Mouse (Mus musculus) left cerebral cortex, postnatal 25 days (tissue): ENCODE measurements at regions not wholly inside any gene's neighbourhood (a gene's known extent, or its start where the extent isn't known, plus 50 kb on each side); places are given as distances from the start of the nearest gene placed in this dataset.

Source experiments
- DNase-seq, 2 experiments: peaks; one replicate each; pipeline ENCODE4 v3.0.0; 2022; ENCODE audit warnings: low spot score in 2 of 2, mixed read lengths in 1 of 2
- intact Hi-C: fragments of 180-260 bp; cut with DNase I; formaldehyde crosslinking; loops from one replicate; pipeline ENCODE4 v1.15.1; 2025

GRCm38 (mm10) chr9:34143131-34143795 is 342.4 kb upstream of the Kirrel3 start:
- intact Hi-C loops: no loop called here

GRCm38 (mm10) chr9:34155240-34156019 is 330.3 kb upstream of the Kirrel3 start:
- DNase-seq: no peak
- intact Hi-C loops: no loop called here

More at GRCm38 (mm10) chr9:34143131-34143795, 342.4 kb upstream of the Kirrel3 start:
- no peak for DNase-seq

- intact Hi-C loops: no loop called here
- DNase-seq: peak; percentile 36 to 91
Observed at GRCm38 (mm10) chr9:34156581-34156980, 329.1 kb upstream of the Kirrel3 start.

GRCm38 (mm10) chr9:34161119-34161518 is 324.6 kb upstream of the Kirrel3 start:
- intact Hi-C loops: no loop called here
- no peak for DNase-seq

- DNase-seq: peak; percentile 12 to 69
Observed at GRCm38 (mm10) chr9:34186314-34186713, 299.4 kb upstream of the Kirrel3 start.

GRCm38 (mm10) chr9:34192542-34192941 is 293.2 kb upstream of the Kirrel3 start:
- DNase-seq: no peak
- intact Hi-C loops: no loop called here

More at GRCm38 (mm10) chr9:34186314-34186713, 299.4 kb upstream of the Kirrel3 start:
- intact Hi-C loops: no loop called here

- no peak for DNase-seq
- intact Hi-C loops: no loop called here
Observed at GRCm38 (mm10) chr9:34202122-34202941, 283.4 kb upstream of the Kirrel3 start.

GRCm38 (mm10) chr9:34202942-34203551 is 282.6 kb upstream of the Kirrel3 start:
- intact Hi-C loops: no loop called here

GRCm38 (mm10) chr9:34203624-34204365 is 281.9 kb upstream of the Kirrel3 start:
- no peak for DNase-seq
- intact Hi-C loops: no loop called here

More at GRCm38 (mm10) chr9:34202942-34203551, 282.6 kb upstream of the Kirrel3 start:
- no peak for DNase-seq

GRCm38 (mm10) chr9:34204479-34204878 is 281.2 kb upstream of the Kirrel3 start:
- no peak for DNase-seq
- intact Hi-C loops: no loop called here

- peak; percentile 12 to 14 for DNase-seq
- intact Hi-C loops: no loop called here
Observed at GRCm38 (mm10) chr9:34231561-34231960, 254.1 kb upstream of the Kirrel3 start.

GRCm38 (mm10) chr9:34234734-34235133 is 251.0 kb upstream of the Kirrel3 start:
- intact Hi-C loops: no loop called here
- DNase-seq: no peak

- intact Hi-C loops: no loop called here
- no peak for DNase-seq
Observed at GRCm38 (mm10) chr9:34239531-34239930, 246.2 kb upstream of the Kirrel3 start.

GRCm38 (mm10) chr9:34243674-34244073 is 242.0 kb upstream of the Kirrel3 start:
- DNase-seq: no peak
- intact Hi-C loops: no loop called here

- DNase-seq: peak in 1 of 2 experiments; percentile 29
- intact Hi-C loops: no loop called here
Observed at GRCm38 (mm10) chr9:34244576-34244975, 241.1 kb upstream of the Kirrel3 start.

- DNase-seq: no peak
- intact Hi-C loops: no loop called here
Observed at GRCm38 (mm10) chr9:34252796-34253195, 232.9 kb upstream of the Kirrel3 start.

- intact Hi-C loops: no loop called here
- no peak for DNase-seq
Observed at GRCm38 (mm10) chr9:34258492-34258891, 227.2 kb upstream of the Kirrel3 start.

GRCm38 (mm10) chr9:34278068-34278467 is 207.6 kb upstream of the Kirrel3 start:
- intact Hi-C loops: no loop called here
- no peak for DNase-seq

GRCm38 (mm10) chr9:34279386-34279785 is 206.3 kb upstream of the Kirrel3 start:
- intact Hi-C loops: no loop called here

More at GRCm38 (mm10) chr9:34279386-34279785, 206.3 kb upstream of the Kirrel3 start:
- peak in 1 of 2 experiments; percentile 32 for DNase-seq
